ENCODE assay signal across 9 mouse cellular contexts in the genomic region with DNA sequence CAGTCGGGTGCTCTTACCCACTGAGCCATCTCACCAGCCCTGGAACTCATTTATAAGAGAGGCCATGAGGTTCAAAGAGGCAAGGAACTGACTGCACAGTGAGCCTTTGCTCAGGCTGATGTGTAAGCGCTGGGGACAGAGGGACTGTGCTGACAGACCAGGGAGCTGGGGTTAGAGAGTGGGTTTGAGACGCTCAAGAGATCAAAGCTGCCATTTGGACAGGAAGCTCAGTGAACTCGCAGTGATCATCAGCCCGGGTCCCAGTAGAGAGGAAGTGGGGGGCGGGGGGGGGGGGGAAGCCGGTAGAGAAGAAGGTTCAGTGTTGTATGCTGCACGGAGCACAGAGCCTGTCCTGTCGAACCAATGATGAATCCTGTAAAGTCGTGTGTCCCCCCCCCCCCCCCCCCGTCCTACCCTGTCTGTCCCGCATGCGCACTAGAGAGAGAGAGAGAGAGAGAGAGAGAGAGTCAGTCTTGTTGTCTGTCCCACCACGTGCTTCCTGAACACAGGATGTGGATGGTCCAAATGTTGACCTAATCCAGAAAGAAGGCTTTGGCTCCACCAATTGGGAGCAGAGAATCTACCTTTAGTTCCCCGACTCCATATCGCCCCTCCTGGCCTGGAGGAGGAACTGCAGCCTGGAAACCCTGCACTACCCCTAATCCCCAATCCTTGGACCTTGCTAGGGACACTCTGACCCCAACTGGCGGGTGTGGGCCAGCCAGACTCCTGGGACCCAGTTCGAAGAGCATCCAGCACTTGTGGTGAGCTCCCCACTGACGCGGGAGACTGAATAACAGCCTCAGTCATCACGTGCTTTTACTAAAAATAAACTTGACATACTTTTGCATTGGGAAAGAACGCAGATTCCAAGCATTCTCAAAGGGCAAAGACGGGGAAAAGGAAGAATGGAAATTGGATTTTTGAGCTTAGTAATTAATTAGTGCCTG. TPM values are rescaled to one million over a fixed set of nuclear protein-coding genes. Genes with fewer than 3 reads are reported as not detected.
DNase-seq lines count a peak whose midpoint lies in the region; ATAC-seq and TF ChIP-seq lines count a peak whose summit lies in the region.
"Had no signal": no experiment of that assay in that cellular context is flagged by ENCODE, and none has a peak within 500 bp of the region (broad histone marks: within the 10 kb centered on the region; RNA-seq: fewer than 3 reads in every experiment).

No protein-coding gene starts in this region.

- no peaks in the 10 kb centered on the region for H3K9me3 ChIP-seq in intestine, embryonic 15.5 days
- H3K9me3 ChIP-seq in intestine, embryonic 16.5 days (ENCODE audit: control insufficient read depth, low read length) = no peaks in the 10 kb centered on the region

- peak; percentile 68 for DNase-seq in lung, postnatal 36 days
- DNase-seq in cerebellum, postnatal 36 days = no peak
- DNase-seq in frontal cortex, postnatal 25 days (ENCODE audit: low spot score in 2 of 2) = no peak
- no peak for DNase-seq in retina, embryonic 14.5 days (ENCODE audit: low spot score)

- H3K4me3 ChIP-seq in intestine, embryonic 15.5 days (replicated peaks) = no peak overlapping the region
- H3K4me3 ChIP-seq in intestine, embryonic 16.5 days (ENCODE audit: low read length) = no peak overlapping the region
- H3K4me3 ChIP-seq in bone marrow macrophage, adult 2 months (ENCODE audit: insufficient read depth, low read length) = no peak overlapping the region

- H3K27ac ChIP-seq in intestine, embryonic 15.5 days = 0 out of 2 replicates have a peak overlapping the region, but pooled peaks have one; percentile 10
- H3K27ac ChIP-seq in intestine, embryonic 16.5 days (ENCODE audit: low read length) = no peak overlapping the region
- H3K27ac ChIP-seq in bone marrow macrophage, adult 2 months (ENCODE audit: insufficient read depth, low read depth, low read length) = 0 out of 2 replicates have a peak overlapping the region, but pooled peaks have one; percentile 17
- H3K27ac ChIP-seq: macrophage had no signal

- no peak overlapping the region for H3K9ac ChIP-seq in intestine, embryonic 15.5 days
- H3K9ac ChIP-seq in intestine, embryonic 16.5 days (ENCODE audit: low read depth, low read length) = no peak overlapping the region

- ATAC-seq in intestine, embryonic 15.5 days = no peak; the same call in 1 of the 2 replicates
- no peak for ATAC-seq in intestine, embryonic 16.5 days
- ATAC-seq in inflammation-experienced regulatory T-cells, adult 6 months = peak; percentile 88

- H3K4me2 ChIP-seq in intestine, embryonic 15.5 days (replicated peaks) = no peak overlapping the region
- H3K4me2 ChIP-seq in intestine, embryonic 16.5 days (ENCODE audit: low read depth, low read length) = no peak overlapping the region

- peak; percentile 85 for TF ChIP-seq CTCF in bone marrow macrophage, adult 2 months (IDR thresholded peaks at IDR 0.05; ENCODE audit: low read depth, low read length)

- H3K36me3 ChIP-seq in intestine, embryonic 15.5 days = no peaks in the 10 kb centered on the region
- no peaks in the 10 kb centered on the region for H3K36me3 ChIP-seq in intestine, embryonic 16.5 days (ENCODE audit: control insufficient read depth, insufficient read depth, low read length)

- no peak for TF ChIP-seq POLR2A in bone marrow macrophage, adult 2 months (IDR thresholded peaks at IDR 0.05; ENCODE audit: borderline replicate concordance, low read depth, low read length)

- H3K27me3 ChIP-seq in intestine, embryonic 15.5 days (replicated peaks) = no peaks in the 10 kb centered on the region
- no peaks in the 10 kb centered on the region for H3K27me3 ChIP-seq in intestine, embryonic 16.5 days (replicated peaks; ENCODE audit: control insufficient read depth, insufficient read depth, low read length)

- 60% methylated on average over 19 of the region's 23 CpGs for WGBS in intestine, embryonic 15.5 days
- WGBS in intestine, embryonic 16.5 days = 62% methylated on average over 20 of the region's 23 CpGs

- H3K4me1 ChIP-seq in intestine, embryonic 15.5 days (replicated peaks) = 0 out of 2 replicates have a peak, but pooled peaks cover 6% of the 10 kb centered on the region
- H3K4me1 ChIP-seq in intestine, embryonic 16.5 days (ENCODE audit: control insufficient read depth, insufficient read depth, low read length) = peaks cover 14% of the 10 kb centered on the region
- H3K4me1 ChIP-seq in bone marrow macrophage, adult 2 months (ENCODE audit: control insufficient read depth, insufficient read depth, low read length) = peaks cover 63% of the 10 kb centered on the region

RNA-seq across cellular contexts. Expression of a gene that starts 23.5 kb away (rescaled TPM):
- 35.1 and 38.6 TPM in 2 replicates for polyA plus RNA-seq in intestine, embryonic 15.5 days (2015; fragmentation: Nextera tagmentation; extraction: Ambion mirVana)
- polyA plus RNA-seq in intestine, embryonic 16.5 days (2015; fragmentation: Nextera tagmentation; extraction: Ambion mirVana) = 28.6 and 33.7 TPM in 2 replicates
- polyA plus RNA-seq in bone marrow macrophage, adult 2 months (2012; ENCODE audit: insufficient read depth, insufficient read length, missing spikeins) = 129 and 138 TPM in 2 replicates
- polyA plus RNA-seq in inflammation-experienced regulatory T-cells, adult 6 months (2017; shearing (Covaris generic)) = 10 to 100 TPM; 12.5 to 16.8 (median 12.8) TPM

RNA-seq across cellular contexts. Expression of a gene that starts 24.4 kb away (rescaled TPM):
- polyA plus RNA-seq in intestine, embryonic 15.5 days (2015; fragmentation: Nextera tagmentation; extraction: Ambion mirVana) = 22.5 and 24.3 TPM in 2 replicates
- polyA plus RNA-seq in intestine, embryonic 16.5 days (2015; fragmentation: Nextera tagmentation; extraction: Ambion mirVana) = 0.65 and 0.93 TPM in 2 replicates
- 109 and 122 TPM in 2 replicates for polyA plus RNA-seq in bone marrow macrophage, adult 2 months (2012; ENCODE audit: insufficient read depth, insufficient read length, missing spikeins)
- polyA plus RNA-seq in inflammation-experienced regulatory T-cells, adult 6 months (2017; shearing (Covaris generic)) = 1 to 10 TPM in 2 of 3 experiments, under 1 TPM in 1; 0.65 to 3.2 (median 2.1) TPM

RNA-seq across cellular contexts. Expression of a gene that starts 51.9 kb away (rescaled TPM):
- 0.40 and 7.2 TPM in 2 replicates for polyA plus RNA-seq in intestine, embryonic 15.5 days (2015; fragmentation: Nextera tagmentation; extraction: Ambion mirVana)
- polyA plus RNA-seq in intestine, embryonic 16.5 days (2015; fragmentation: Nextera tagmentation; extraction: Ambion mirVana) = 2.0 and 3.2 TPM in 2 replicates
- 13.5 and 19.6 TPM in 2 replicates for polyA plus RNA-seq in bone marrow macrophage, adult 2 months (2012; ENCODE audit: insufficient read depth, insufficient read length, missing spikeins)
- polyA plus RNA-seq in inflammation-experienced regulatory T-cells, adult 6 months (2017; shearing (Covaris generic)) = not detected
- polyA plus RNA-seq: macrophage had no signal
